Mouse (Mus musculus) bone marrow, adult 2 months (tissue): Measurements from ENCODE around the gene Nek9.

Source experiments
- CTCF ChIP-seq: fragments of 200-500 bp; IDR thresholded peaks from 2 replicates; pipeline ENCODE4 v1.5.1; 2011; ENCODE audit warnings: low read length, control low read depth; ENCODE audit not compliant: control insufficient read depth, insufficient read depth
- POLR2A ChIP-seq: fragments of 200-500 bp; IDR thresholded peaks from 2 replicates; pipeline ENCODE4 v1.6.1; 2011; ENCODE audit warnings: low read depth, mild to moderate bottlenecking, control low read depth, low read length, borderline replicate concordance; ENCODE audit not compliant: control insufficient read depth

DNA sequence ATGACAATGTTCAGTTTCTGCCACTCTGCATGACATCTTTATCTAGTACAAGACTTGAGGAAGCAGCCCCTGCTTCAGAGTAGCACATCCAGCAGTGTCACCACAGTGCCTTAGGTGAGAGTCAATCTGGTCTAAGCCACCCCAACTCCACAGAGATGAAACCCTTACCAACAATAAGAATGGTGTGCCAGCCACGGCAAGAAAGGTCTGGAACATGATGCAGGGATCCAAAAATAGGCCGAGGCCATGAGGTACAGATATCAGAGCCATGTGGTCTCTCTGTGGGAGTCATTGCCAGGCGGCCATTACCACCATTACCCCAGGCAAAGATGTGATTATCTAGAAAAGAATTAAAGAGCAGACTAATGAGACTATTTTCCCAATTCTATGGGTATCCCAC lies 30.5 kb downstream of the Nek9 start:
- no peak for TF ChIP-seq CTCF
- no peak for TF ChIP-seq POLR2A
